Mouse (Mus musculus) ES-Bruce4 (cell line): Measurements from ENCODE around the gene Bcl2l13.

ENCODE experiments used
- CTCF ChIP-seq: IDR thresholded peaks from one replicate; pipeline ENCODE4 v1.8.1; 2011; ENCODE audit warnings: low read depth, low read length
- POLR2A ChIP-seq: IDR thresholded peaks from one replicate; pipeline ENCODE4 v1.8.1; 2011; ENCODE audit warnings: low read length; ENCODE audit not compliant: insufficient read depth

- TF ChIP-seq CTCF (no peak), POLR2A (no peak)
Observed at GRCm38 (mm10) chr6:120788068-120788607, 47.9 kb upstream of the Bcl2l13 start.
